Mouse (Mus musculus) limb, embryonic 14.5 days (tissue): ENCODE measurements around the gene Medag. TPM values are rescaled to one million over a fixed set of nuclear protein-coding genes. Genes with fewer than 3 reads are reported as not detected.

ENCODE experiments used
- ATAC-seq: fragments of 200-750 bp; cut with Nextera tagmentation; 2 replicates; pipeline ENCODE4 v1.8.0; 2017; ENCODE audit warnings: low read depth, moderate number of reproducible peaks, moderate TSS enrichment; ENCODE audit not compliant: low FRiP score
- DNase-seq: peaks from one replicate; pipeline ENCODE4 v3.0.0-alpha.2; 2015; ENCODE audit warnings: low spot score
- H3K27ac ChIP-seq: fragments of 300-500 bp; sonication (generic); replicated peaks from 2 replicates; pipeline ENCODE4 v1.5.1; 2014; ENCODE audit warnings: low read depth, mild to moderate bottlenecking, low read length, moderate library complexity, mixed read lengths
- H3K27me3 ChIP-seq: fragments of 300-500 bp; sonication (generic); 2 replicates; pipeline ENCODE4 v1.6.1; 2014; ENCODE audit warnings: low read length, mixed read lengths; ENCODE audit not compliant: control insufficient read depth, insufficient read depth
- H3K36me3 ChIP-seq: fragments of 300-500 bp; sonication (generic); 2 replicates; pipeline ENCODE4 v1.6.1; 2014; ENCODE audit warnings: mild to moderate bottlenecking, low read length, moderate library complexity, mixed read lengths; ENCODE audit not compliant: control insufficient read depth, insufficient read depth
- H3K4me1 ChIP-seq: fragments of 300-500 bp; sonication (generic); 2 replicates; pipeline ENCODE4 v1.6.1; 2014; ENCODE audit warnings: antibody characterized with exemption, low read length, mixed read lengths; ENCODE audit not compliant: control insufficient read depth, insufficient read depth
- H3K4me2 ChIP-seq: fragments of 300-500 bp; sonication (generic); replicated peaks from 2 replicates; pipeline ENCODE4 v1.6.1; 2014; ENCODE audit warnings: low read depth, mild to moderate bottlenecking, low read length, moderate library complexity; ENCODE audit not compliant: severe bottlenecking
- H3K4me3 ChIP-seq: fragments of 300-500 bp; sonication (generic); replicated peaks from 2 replicates; pipeline ENCODE4 v1.5.1; 2014; ENCODE audit warnings: low read length
- H3K9ac ChIP-seq: fragments of 300-500 bp; sonication (generic); 2 replicates; pipeline ENCODE4 v1.6.1; 2014; ENCODE audit warnings: mild to moderate bottlenecking, low read depth, low read length, moderate library complexity; ENCODE audit not compliant: severe bottlenecking
- H3K9me3 ChIP-seq: fragments of 300-500 bp; sonication (generic); 2 replicates; pipeline ENCODE4 v1.6.1; 2016; ENCODE audit warnings: low read length; ENCODE audit not compliant: control insufficient read depth
- POLR2A ChIP-seq: fragments of 200-500 bp; IDR thresholded peaks from 2 replicates; pipeline ENCODE4 v1.8.0; 2012; ENCODE audit warnings: inconsistent platforms, mild to moderate bottlenecking, moderate library complexity, borderline replicate concordance; ENCODE audit not compliant: insufficient read depth, insufficient read length; ENCODE audit errors: extremely low read depth
- WGBS: fragments of 180-500 bp; shearing (Covaris S2); extraction: QIAGEN DNeasy Blood & Tissue Kit; methylation state at CpG from one replicate; pipeline ENCODE4 v1.1.7; 2014; 5-methylcytosine and 5-hydroxymethylcytosine counted together
- polyA plus RNA-seq, 2 experiments: library from polyadenylated mRNA; depleted of rRNA in 1 of 2; stranded (reverse) in 1 of 2; unstranded in 1 of 2; fragments of >200 nt; fragmentation: Nextera tagmentation in 1 of 2; extraction: Ambion mirVana in 1 of 2; gene quantifications; 2 replicates each; pipeline versions ENCODE4 v1.2.1 to v1.2.3; 2012 to 2014

Gene Medag
- polyA plus RNA-seq, 2 experiments: 2.6 to 3.8 TPM

DNA sequence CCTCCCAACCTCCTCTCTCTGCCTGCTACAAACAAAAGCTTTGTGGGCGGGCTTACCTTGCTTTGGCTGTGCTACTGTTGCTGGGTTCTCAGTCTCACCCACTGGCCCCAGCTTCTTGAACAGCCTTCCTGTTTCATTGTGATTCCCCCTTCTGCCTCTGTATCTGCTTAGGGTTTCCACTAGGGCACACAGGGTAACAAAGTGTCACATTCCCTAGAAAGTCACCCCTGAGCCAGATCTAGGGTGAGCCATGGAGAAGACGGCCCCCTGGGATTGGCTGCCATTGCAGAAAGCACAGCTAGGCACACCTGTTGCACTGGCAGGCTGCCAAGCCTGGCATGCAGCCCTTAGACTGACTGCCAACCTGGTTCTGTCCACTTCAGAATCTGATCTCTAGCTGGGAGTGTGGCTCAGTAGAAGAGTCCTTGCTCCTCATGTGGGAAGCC, 17.3 kb downstream of the Medag start:
- WGBS: 44% methylated on average over 2 of the region's 2 CpGs
- peak overlapping the region; percentile 48; the same call in 1 of the 2 replicates for H3K27ac ChIP-seq
- TF ChIP-seq POLR2A: no peak
- peak; percentile 64 for DNase-seq
- peak; percentile 53; the same call in 1 of the 2 replicates for ATAC-seq
- no peaks in the 10 kb centered on the region for H3K9me3 ChIP-seq
- H3K4me2 ChIP-seq: no peak overlapping the region
- no peak overlapping the region for H3K9ac ChIP-seq
- H3K36me3 ChIP-seq: no peaks in the 10 kb centered on the region
- H3K27me3 ChIP-seq: no peaks in the 10 kb centered on the region
- H3K4me1 ChIP-seq: peaks cover 16% of the 10 kb centered on the region
- no peak overlapping the region for H3K4me3 ChIP-seq

DNA sequence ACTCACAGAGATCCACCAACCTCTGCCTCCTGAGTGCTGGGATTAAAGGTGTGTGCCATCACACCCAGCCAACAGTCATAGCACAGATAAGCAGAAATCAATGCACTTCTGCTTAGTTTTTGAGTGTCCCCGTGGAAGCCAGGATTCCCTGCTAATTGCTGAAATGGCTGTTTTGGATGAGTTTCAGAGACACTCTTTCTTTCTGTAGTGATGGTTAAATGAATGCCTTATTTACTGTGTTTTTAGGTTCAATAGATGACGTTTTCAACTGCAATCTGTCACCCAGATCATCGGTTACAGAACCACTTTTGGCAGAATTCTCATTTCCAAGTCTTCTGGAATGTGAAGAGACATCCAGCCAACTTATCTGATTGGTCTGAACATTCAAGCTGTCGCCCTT, 18.0 kb downstream of the Medag start:
- Histone ChIP-seq H3K4me2 (no peak overlapping the region), H3K9me3 (no peaks in the 10 kb centered on the region), H3K36me3 (no peaks in the 10 kb centered on the region), H3K9ac (no peak overlapping the region), H3K27me3 (no peaks in the 10 kb centered on the region), H3K27ac (no peak overlapping the region), H3K4me3 (no peak overlapping the region), H3K4me1 (peaks cover 16% of the 10 kb centered on the region)
- DNase-seq (no peak), ATAC-seq (no peak)
- 83% methylated on average over 4 of the region's 4 CpGs for WGBS
- TF ChIP-seq POLR2A: no peak

DNA sequence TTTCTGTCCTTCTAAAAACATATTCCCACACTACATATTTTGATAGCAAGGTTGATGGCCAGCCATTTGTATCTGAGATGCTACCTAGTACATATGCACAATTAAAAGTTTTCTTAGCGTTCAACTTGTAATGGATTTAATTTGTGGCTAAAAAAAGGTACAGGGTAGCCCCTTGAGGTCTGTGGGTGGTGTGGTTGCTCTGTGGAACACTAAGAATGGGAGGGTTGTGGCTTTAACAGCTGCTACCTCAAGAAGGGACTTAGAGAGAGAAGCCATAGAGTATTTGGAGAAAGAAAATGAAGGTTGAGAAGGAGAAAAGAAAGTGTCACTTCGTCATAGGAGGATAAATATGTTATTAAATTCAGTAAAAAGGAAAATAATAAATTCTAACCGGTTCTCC, 19.4 kb downstream of the Medag start:
- Histone ChIP-seq H3K36me3 (no peaks in the 10 kb centered on the region), H3K9me3 (no peaks in the 10 kb centered on the region), H3K4me3 (no peak overlapping the region), H3K4me2 (no peak overlapping the region), H3K27ac (no peak overlapping the region), H3K9ac (no peak overlapping the region), H3K27me3 (no peaks in the 10 kb centered on the region), H3K4me1 (peaks cover 16% of the 10 kb centered on the region)
- ATAC-seq: no peak
- TF ChIP-seq POLR2A: no peak
- DNase-seq: no peak
- 81% methylated on average over 3 of the region's 3 CpGs for WGBS

DNA sequence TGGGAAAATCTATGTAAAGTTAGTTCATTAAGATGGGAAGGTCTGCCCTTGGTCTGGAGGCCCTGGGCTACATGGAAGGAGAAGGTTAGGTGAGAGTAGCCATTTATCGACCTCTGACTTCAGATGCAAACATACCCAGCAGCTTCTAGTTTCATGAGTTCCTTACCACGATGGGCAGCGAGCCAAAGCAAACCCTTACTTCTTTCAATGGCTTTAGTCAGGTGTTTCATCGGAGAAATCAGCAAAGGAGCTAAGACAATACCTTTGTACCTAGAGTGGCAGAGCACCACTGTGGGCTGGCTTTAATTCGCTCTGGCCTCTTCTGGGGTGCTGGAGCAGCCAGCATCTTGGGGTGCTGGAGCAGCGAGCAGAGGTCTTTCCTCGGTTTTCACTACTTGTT, 22.1 kb downstream of the Medag start:
- Histone ChIP-seq H3K4me1 (peaks cover 7% of the 10 kb centered on the region), H3K9me3 (no peaks in the 10 kb centered on the region), H3K4me2 (no peak overlapping the region), H3K27me3 (no peaks in the 10 kb centered on the region), H3K4me3 (no peak overlapping the region), H3K27ac (no peak overlapping the region), H3K9ac (no peak overlapping the region), H3K36me3 (no peaks in the 10 kb centered on the region)
- no peak for ATAC-seq
- TF ChIP-seq POLR2A: no peak
- no peak for DNase-seq
- WGBS: 66% methylated on average over 7 of the region's 7 CpGs

DNA sequence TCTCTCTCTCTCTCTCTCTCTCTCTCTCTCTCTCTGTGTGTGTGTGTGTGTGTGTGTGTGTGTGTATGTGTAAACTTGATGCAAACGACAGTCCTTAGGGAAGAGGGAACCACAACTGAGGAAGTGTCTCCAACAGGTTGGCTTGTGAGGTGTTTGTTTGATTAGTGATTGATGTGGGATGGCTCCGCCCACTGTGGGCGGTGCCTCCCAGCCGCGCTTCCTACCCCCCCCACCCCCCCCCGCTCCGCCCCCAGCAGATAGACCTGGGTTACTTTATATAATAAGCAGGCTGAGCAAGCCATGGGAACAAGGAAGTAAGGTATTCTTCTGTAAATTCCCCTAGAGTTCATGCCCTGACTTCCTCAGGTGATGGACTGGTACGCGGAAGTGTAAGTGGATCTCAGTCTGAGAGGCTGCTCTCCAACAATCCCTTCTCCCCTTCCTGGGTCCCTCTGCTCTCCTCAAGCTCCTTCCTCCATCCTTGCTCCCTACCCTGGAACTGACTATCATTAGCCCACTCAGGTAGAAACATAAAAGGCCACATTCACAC, 22.7 kb downstream of the Medag start:
- Histone ChIP-seq H3K9me3 (no peaks in the 10 kb centered on the region), H3K36me3 (no peaks in the 10 kb centered on the region), H3K27me3 (no peaks in the 10 kb centered on the region), H3K27ac (no peak overlapping the region), H3K4me2 (no peak overlapping the region), H3K4me3 (no peak overlapping the region), H3K4me1 (peaks cover 2% of the 10 kb centered on the region; the same call in 1 of the 2 replicates), H3K9ac (no peak overlapping the region)
- no peak for TF ChIP-seq POLR2A
- WGBS: 27% methylated on average over 9 of the region's 9 CpGs
- DNase-seq: no peak
- ATAC-seq: no peak
